Mouse (Mus musculus) thymus, adult 2 months (tissue): ENCODE measurements around the gene Timm44. TPM values are rescaled to one million over a fixed set of nuclear protein-coding genes. Genes with fewer than 3 reads are reported as not detected.

ENCODE experiments used
- DNase-seq: peaks from one replicate; pipeline ENCODE4 v3.0.0; 2021
- H3K27ac ChIP-seq: fragments of 200-500 bp; 2 replicates; pipeline ENCODE4 v1.5.1; 2012; ENCODE audit warnings: low read length, control low read depth; ENCODE audit not compliant: control insufficient read depth, insufficient read depth
- H3K27me3 ChIP-seq: fragments of 200-500 bp; 2 replicates; pipeline ENCODE4 v1.6.1; 2012; ENCODE audit warnings: mild to moderate bottlenecking, low read length, moderate library complexity, mixed read lengths; ENCODE audit not compliant: control insufficient read depth, insufficient read depth
- H3K36me3 ChIP-seq: fragments of 200-500 bp; 2 replicates; pipeline ENCODE4 v1.6.1; 2012; ENCODE audit warnings: mild to moderate bottlenecking, low read length, moderate library complexity; ENCODE audit not compliant: control insufficient read depth, insufficient read depth
- H3K4me1 ChIP-seq: fragments of 200-500 bp; replicated peaks from 2 replicates; pipeline ENCODE4 v1.6.1; 2012; ENCODE audit warnings: low read length; ENCODE audit not compliant: control insufficient read depth, insufficient read depth
- H3K4me3 ChIP-seq: fragments of 200-500 bp; 2 replicates; pipeline ENCODE4 v1.5.1; 2012; ENCODE audit warnings: mild to moderate bottlenecking, low read length, control low read depth, moderate library complexity; ENCODE audit not compliant: control insufficient read depth, insufficient read depth
- CTCF ChIP-seq: fragments of 200-500 bp; IDR thresholded peaks from 2 replicates; pipeline ENCODE4 v1.5.1; 2012; ENCODE audit warnings: mild to moderate bottlenecking, control low read depth, low read length, moderate library complexity, borderline replicate concordance; ENCODE audit not compliant: control insufficient read depth, poor library complexity, insufficient read depth; ENCODE audit errors: extremely low read depth
- POLR2A ChIP-seq: fragments of 200-500 bp; IDR thresholded peaks from 2 replicates; pipeline ENCODE4 v1.6.1; 2012; ENCODE audit warnings: mild to moderate bottlenecking, low read length, control low read depth, moderate library complexity; ENCODE audit not compliant: control insufficient read depth, poor library complexity, insufficient read depth; ENCODE audit errors: extremely low read depth
- WGBS: fragments of 180-500 bp; shearing (Covaris S2); methylation state at CpG from one replicate; pipeline ENCODE4 v1.1.7; 2018; 5-methylcytosine and 5-hydroxymethylcytosine counted together
- polyA plus RNA-seq: library from polyadenylated mRNA; depleted of rRNA; stranded (reverse); fragments of >200 nt; gene quantifications from 2 replicates; pipeline ENCODE4 v1.2.3, GENCODE M21; 2012

Timm44 gene
- polyA plus RNA-seq, 1 experiment = 84.4 TPM

- Histone ChIP-seq H3K27me3 (no peaks in the 10 kb centered on the region), H3K4me3 (no peak overlapping the region), H3K4me1 (peaks cover 9% of the 10 kb centered on the region), H3K36me3 (peaks cover 6% of the 10 kb centered on the region; the same call in 1 of the 2 replicates), H3K27ac (no peak overlapping the region)
- TF ChIP-seq POLR2A = no peak
- TF ChIP-seq CTCF = no peak
- WGBS = 94% methylated on average over 1 of the region's 1 CpGs
- DNase-seq = no peak
These were observed 44.7 kb upstream of the Timm44 start for GRCm38 (mm10) chr8:4320404-4320803.

- no peak for DNase-seq
- WGBS = 75% methylated on average over 11 of the region's 11 CpGs
- TF ChIP-seq CTCF (no peak), POLR2A (no peak)
- Histone ChIP-seq H3K4me3 (no peak overlapping the region), H3K27me3 (no peaks in the 10 kb centered on the region), H3K4me1 (peaks cover 9% of the 10 kb centered on the region), H3K27ac (no peak overlapping the region), H3K36me3 (peaks cover 6% of the 10 kb centered on the region; the same call in 1 of the 2 replicates)
These were observed 43.8 kb upstream of the Timm44 start for GRCm38 (mm10) chr8:4319573-4319872.

- H3K4me1 ChIP-seq = peaks cover 8% of the 10 kb centered on the region
- DNase-seq = no peak
- H3K27ac ChIP-seq = no peak overlapping the region
These were observed 43.3 kb upstream of the Timm44 start for GRCm38 (mm10) chr8:4318796-4319572.

GRCm38 (mm10) chr8:4318124-4318523, 42.4 kb upstream of the Timm44 start:
- Histone ChIP-seq H3K27me3 (no peaks in the 10 kb centered on the region), H3K36me3 (peaks cover 6% of the 10 kb centered on the region; the same call in 1 of the 2 replicates), H3K4me3 (no peak overlapping the region), H3K4me1 (peaks cover 4% of the 10 kb centered on the region; the same call in 1 of the 2 replicates), H3K27ac (no peak overlapping the region)
- DNase-seq = no peak
- TF ChIP-seq POLR2A (no peak), CTCF (no peak)
- 95% methylated on average over 5 of the region's 5 CpGs for WGBS

More at GRCm38 (mm10) chr8:4318796-4319572, 43.3 kb upstream of the Timm44 start:
- 49% methylated on average over 2 of the region's 2 CpGs for WGBS
- H3K36me3 ChIP-seq = peaks cover 6% of the 10 kb centered on the region; the same call in 1 of the 2 replicates
- no peak for TF ChIP-seq CTCF
- TF ChIP-seq POLR2A = no peak
- no peak overlapping the region for H3K4me3 ChIP-seq
- no peaks in the 10 kb centered on the region for H3K27me3 ChIP-seq

- Histone ChIP-seq H3K4me3 (no peak overlapping the region), H3K36me3 (peaks cover 17% of the 10 kb centered on the region), H3K4me1 (no peaks in the 10 kb centered on the region; the same call in 1 of the 2 replicates), H3K27ac (no peak overlapping the region), H3K27me3 (no peaks in the 10 kb centered on the region)
- no peak for DNase-seq
- 92% methylated on average over 3 of the region's 3 CpGs for WGBS
- TF ChIP-seq POLR2A (no peak), CTCF (no peak)
These were observed 39.1 kb upstream of the Timm44 start for GRCm38 (mm10) chr8:4314852-4315251.

GRCm38 (mm10) chr8:4313254-4314124, 37.8 kb upstream of the Timm44 start:
- Histone ChIP-seq H3K27me3 (no peaks in the 10 kb centered on the region), H3K4me3 (no peak overlapping the region), H3K27ac (no peak overlapping the region), H3K36me3 (peaks cover 31% of the 10 kb centered on the region), H3K4me1 (no peaks in the 10 kb centered on the region; the same call in 1 of the 2 replicates)
- DNase-seq = no peak
- TF ChIP-seq POLR2A = no peak
- no peak for TF ChIP-seq CTCF
- WGBS = 25% methylated on average over 3 of the region's 3 CpGs
